Mouse (Mus musculus) neural tube, embryonic 14.5 days (tissue): ENCODE results near the gene Tctn3. TPM values are rescaled to one million over a fixed set of nuclear protein-coding genes. Genes with fewer than 3 reads are reported as not detected.
"Not testable (repeated sequence)": the region's sequence is repeated elsewhere in the genome, so short reads cannot be mapped to it uniquely, and the experiment has no call there.

ENCODE experiments used
- ATAC-seq: fragments of 200-750 bp; cut with Nextera tagmentation; 2 replicates; pipeline ENCODE4 v1.8.0; 2017; ENCODE audit warnings: low read depth, mild to moderate bottlenecking, moderate TSS enrichment, moderate library complexity
- H3K27ac ChIP-seq: fragments of 300-500 bp; sonication (generic); 2 replicates; pipeline ENCODE4 v1.5.1; 2014; ENCODE audit warnings: low read depth, mild to moderate bottlenecking, control low read depth, low read length, moderate library complexity, mixed read lengths
- H3K27me3 ChIP-seq: fragments of 300-500 bp; sonication (generic); 2 replicates; pipeline ENCODE4 v1.6.1; 2014; ENCODE audit warnings: low read length; ENCODE audit not compliant: control insufficient read depth, insufficient read depth
- H3K36me3 ChIP-seq: fragments of 300-500 bp; sonication (generic); 2 replicates; pipeline ENCODE4 v1.6.1; 2014; ENCODE audit warnings: low read length, mixed read lengths; ENCODE audit not compliant: control insufficient read depth, insufficient read depth
- H3K4me1 ChIP-seq: fragments of 300-500 bp; sonication (generic); 2 replicates; pipeline ENCODE4 v1.6.1; 2014; ENCODE audit warnings: low read length; ENCODE audit not compliant: control insufficient read depth, insufficient read depth
- H3K4me2 ChIP-seq: fragments of 300-500 bp; sonication (generic); 2 replicates; pipeline ENCODE4 v1.6.1; 2014; ENCODE audit warnings: mild to moderate bottlenecking, low read depth, low read length, control low read depth
- H3K4me3 ChIP-seq: fragments of 300-500 bp; sonication (generic); 2 replicates; pipeline ENCODE4 v1.5.1; 2014; ENCODE audit warnings: low read depth, low read length, control low read depth, mixed read lengths
- H3K9ac ChIP-seq: fragments of 300-500 bp; sonication (generic); replicated peaks from 2 replicates; pipeline ENCODE4 v1.6.1; 2014; ENCODE audit warnings: low read depth, mild to moderate bottlenecking, control low read depth, low read length, mixed read lengths
- H3K9me3 ChIP-seq: fragments of 300-500 bp; sonication (generic); 2 replicates; pipeline ENCODE4 v1.6.1; 2016; ENCODE audit warnings: low read length; ENCODE audit not compliant: control insufficient read depth
- WGBS: fragments of 180-500 bp; shearing (Covaris S2); extraction: QIAGEN DNeasy Blood & Tissue Kit; methylation state at CpG from one replicate; pipeline ENCODE4 v1.1.7; 2014; 5-methylcytosine and 5-hydroxymethylcytosine counted together
- polyA plus RNA-seq: library from polyadenylated mRNA; unstranded; fragments of >200 nt; fragmentation: Nextera tagmentation; extraction: Ambion mirVana; gene quantifications from 2 replicates; pipeline ENCODE4 v1.2.1, GENCODE M21; 2014

Gene Tctn3
- polyA plus RNA-seq, 1 experiment from 2014 or later = 16.1 TPM

DNA sequence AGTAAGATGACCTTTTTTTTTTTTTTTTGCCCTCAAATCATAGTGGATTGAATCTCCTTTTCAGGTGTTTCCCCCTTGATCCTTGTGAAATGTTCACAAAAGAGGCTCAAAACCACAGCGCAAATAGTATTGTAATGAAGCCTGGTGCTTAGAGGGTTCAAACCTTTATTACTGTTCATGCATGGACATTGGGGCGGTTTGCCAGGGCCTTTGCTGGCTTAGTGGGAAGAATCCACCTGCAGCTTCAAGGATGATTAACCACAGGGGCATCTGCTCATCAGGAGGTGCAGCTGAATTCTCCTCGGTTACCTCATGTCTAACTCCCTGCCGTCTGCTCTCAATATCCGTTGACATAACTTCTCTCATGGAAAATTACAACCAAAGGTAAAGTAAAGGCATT is 20.6 kb upstream of the Tctn3 start:
- no peaks in the 10 kb centered on the region for H3K27me3 ChIP-seq
- H3K9ac ChIP-seq = no peak overlapping the region
- no peak overlapping the region for H3K4me3 ChIP-seq
- no peak overlapping the region for H3K27ac ChIP-seq
- WGBS = 86% methylated on average over 5 of the region's 5 CpGs
- no peaks in the 10 kb centered on the region for H3K36me3 ChIP-seq
- H3K9me3 ChIP-seq = no peaks in the 10 kb centered on the region
- no peak for ATAC-seq
- no peaks in the 10 kb centered on the region for H3K4me1 ChIP-seq
- no peak overlapping the region for H3K4me2 ChIP-seq

DNA sequence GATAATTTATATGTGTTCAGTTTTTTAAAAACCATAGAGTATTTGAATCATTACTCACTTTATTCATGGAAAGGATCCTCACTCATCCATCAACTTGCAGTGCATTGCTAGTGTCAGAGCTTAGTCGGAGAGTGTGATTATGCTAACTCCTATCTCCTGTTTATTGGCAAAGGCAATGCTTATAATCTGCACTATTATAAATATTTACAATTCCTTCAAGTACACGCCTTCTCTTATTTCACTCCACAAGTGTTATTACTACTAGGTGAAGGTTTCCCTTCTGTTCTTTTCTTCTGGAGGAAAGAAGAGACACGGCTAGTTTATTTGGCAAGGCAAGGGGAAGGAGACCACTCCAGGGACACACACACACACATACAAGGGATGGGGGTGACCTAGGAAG is 20.2 kb upstream of the Tctn3 start:
- no peaks in the 10 kb centered on the region for H3K27me3 ChIP-seq
- 86% methylated on average over 3 of the region's 3 CpGs for WGBS
- ATAC-seq = no peak
- no peaks in the 10 kb centered on the region for H3K4me1 ChIP-seq
- no peaks in the 10 kb centered on the region for H3K36me3 ChIP-seq
- H3K27ac ChIP-seq = no peak overlapping the region
- H3K9ac ChIP-seq = no peak overlapping the region
- no peak overlapping the region for H3K4me2 ChIP-seq
- no peaks in the 10 kb centered on the region for H3K9me3 ChIP-seq
- H3K4me3 ChIP-seq = no peak overlapping the region

DNA sequence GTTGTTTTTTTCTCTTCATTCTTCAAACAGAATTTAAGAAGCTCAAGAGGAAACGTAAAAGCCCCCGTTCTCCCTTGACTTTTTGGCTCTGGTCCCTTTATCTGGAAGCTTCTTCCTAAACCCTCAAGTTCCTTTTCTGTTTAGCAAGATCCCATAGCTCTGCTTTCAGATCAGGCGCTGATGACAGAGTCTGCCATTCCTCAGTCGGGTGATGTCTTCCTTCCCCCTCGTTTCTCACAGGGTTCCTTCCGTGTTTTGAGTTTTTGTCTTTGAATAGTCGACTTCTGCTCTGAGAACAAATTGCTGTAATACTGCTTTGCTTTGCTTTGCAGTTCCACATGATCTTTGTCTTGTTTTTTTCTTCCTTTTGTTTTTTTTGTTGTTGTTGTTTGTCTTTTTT is 18.6 kb upstream of the Tctn3 start:
- no peak overlapping the region for H3K9ac ChIP-seq
- 87% methylated on average over 7 of the region's 7 CpGs for WGBS
- ATAC-seq = no peak
- H3K4me3 ChIP-seq = no peak overlapping the region
- H3K9me3 ChIP-seq = no peaks in the 10 kb centered on the region
- no peak overlapping the region for H3K27ac ChIP-seq
- H3K36me3 ChIP-seq = no peaks in the 10 kb centered on the region
- no peak overlapping the region for H3K4me2 ChIP-seq
- no peaks in the 10 kb centered on the region for H3K4me1 ChIP-seq
- no peaks in the 10 kb centered on the region for H3K27me3 ChIP-seq

DNA sequence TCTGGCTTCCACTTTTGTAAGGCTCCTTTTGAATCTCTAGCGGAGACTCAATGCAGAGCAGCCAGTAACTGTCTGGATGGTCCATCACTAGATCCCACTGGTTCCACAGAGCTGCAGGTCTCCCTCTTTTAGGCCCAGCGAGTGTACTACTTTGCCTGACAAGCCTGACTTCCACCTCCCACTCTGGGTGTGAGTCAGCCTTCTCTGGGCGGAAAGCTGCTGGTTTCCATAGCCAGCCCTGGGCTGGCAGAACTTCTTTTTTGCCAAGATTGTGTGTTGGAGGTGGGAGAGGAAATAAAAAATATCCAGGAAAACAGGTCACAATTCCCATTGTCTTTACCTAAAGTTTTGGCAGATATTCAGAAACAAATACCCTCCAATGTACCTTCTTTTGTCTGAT is 18.1 kb upstream of the Tctn3 start:
- Histone ChIP-seq H3K4me3 (no peak overlapping the region), H3K27me3 (no peaks in the 10 kb centered on the region), H3K36me3 (no peaks in the 10 kb centered on the region), H3K9me3 (no peaks in the 10 kb centered on the region), H3K4me1 (no peaks in the 10 kb centered on the region), H3K4me2 (no peak overlapping the region), H3K9ac (no peak overlapping the region), H3K27ac (no peak overlapping the region)
- ATAC-seq = no peak
- 65% methylated on average over 3 of the region's 3 CpGs for WGBS

DNA sequence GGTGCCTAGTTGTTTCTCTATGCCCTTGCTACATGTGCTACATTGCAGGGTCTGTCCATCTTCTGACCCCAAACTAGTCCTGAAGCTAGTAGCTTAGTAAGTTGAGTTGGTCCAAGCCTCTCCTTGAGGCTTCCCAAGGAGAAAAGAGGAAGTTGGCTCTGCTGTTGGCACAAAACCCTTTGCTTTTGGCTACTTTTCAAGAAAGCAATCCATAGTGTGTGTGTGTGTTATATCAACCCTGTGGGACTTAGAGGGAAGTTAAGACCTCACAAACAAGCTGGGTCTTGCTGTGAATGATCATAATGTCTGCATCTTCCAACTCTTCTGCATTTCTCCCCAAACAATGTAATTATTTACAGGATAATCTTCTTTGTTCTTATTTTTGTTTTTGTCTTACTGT is 16.9 kb upstream of the Tctn3 start:
- Histone ChIP-seq H3K27ac (no peak overlapping the region), H3K36me3 (no peaks in the 10 kb centered on the region), H3K4me3 (no peak overlapping the region), H3K4me1 (no peaks in the 10 kb centered on the region), H3K4me2 (no peak overlapping the region), H3K9ac (no peak overlapping the region), H3K9me3 (no peaks in the 10 kb centered on the region), H3K27me3 (no peaks in the 10 kb centered on the region)
- ATAC-seq = no peak

DNA sequence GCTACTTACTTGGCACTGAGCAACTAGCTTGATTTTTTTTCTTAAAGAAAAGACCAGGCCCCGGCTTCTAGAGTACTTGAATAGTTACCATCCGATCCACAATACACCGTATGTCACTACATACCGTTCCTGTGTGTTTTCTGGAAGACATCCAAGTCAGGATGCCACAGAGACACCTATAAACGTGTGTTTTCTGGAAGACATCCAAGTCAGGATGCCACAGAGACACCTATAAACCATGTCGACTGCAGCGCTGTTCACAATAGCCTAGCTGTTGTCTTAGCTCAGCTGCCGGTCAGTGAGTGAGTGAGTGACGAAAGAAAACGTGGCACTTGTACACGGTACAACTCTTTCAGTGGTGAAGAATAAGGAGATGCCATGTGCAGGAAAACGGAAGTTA is 13.9 kb upstream of the Tctn3 start:
- Histone ChIP-seq H3K9me3 (no peaks in the 10 kb centered on the region), H3K27ac (no peak overlapping the region), H3K27me3 (no peaks in the 10 kb centered on the region), H3K4me1 (no peaks in the 10 kb centered on the region), H3K4me3 (no peak overlapping the region), H3K36me3 (no peaks in the 10 kb centered on the region), H3K4me2 (no peak overlapping the region), H3K9ac (no peak overlapping the region)
- peak; percentile 28; the same call in 1 of the 2 replicates for ATAC-seq
- WGBS = 49% methylated on average over 12 of the region's 12 CpGs

DNA sequence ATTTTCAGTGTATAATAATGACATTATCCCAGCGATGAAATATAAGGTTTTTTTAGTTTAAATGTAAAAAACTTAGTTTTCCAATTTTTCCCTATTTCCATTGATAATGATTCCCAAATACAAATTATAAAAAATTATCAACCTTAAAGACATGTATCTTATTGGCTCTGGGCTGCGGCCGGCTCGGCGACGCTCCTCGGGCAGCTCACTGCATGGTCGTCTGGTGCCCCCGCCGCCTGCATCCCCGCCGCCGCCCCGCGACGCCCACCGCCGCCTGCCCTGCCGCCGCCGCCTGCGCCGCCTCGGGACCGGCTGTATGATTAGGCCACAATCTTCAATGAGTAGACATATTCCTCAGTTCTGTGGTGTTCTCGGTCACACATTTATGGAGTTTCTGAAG is 9.6 kb upstream of the Tctn3 start:
- WGBS = 70% methylated on average over 10 of the region's 26 CpGs
- H3K4me3 ChIP-seq = not testable (repeated sequence)

DNA sequence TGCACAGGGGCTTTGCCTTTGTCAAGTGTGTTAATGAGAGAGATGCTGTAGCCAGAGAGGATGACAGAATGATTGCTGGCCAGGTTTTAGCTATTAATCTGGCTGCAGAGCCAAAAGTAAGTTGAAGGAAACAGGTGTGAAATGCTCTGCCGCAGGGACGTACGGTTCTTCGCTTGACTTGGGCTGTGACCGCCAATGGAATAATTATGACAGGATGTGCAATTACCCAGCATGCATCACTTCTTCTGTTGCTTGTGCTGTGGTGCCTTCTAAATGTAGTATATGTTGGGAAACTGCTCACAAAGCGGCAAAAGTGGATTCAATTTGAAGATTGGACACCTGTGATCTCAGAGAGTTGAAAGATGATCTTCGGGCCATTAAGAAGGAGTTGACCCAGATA is 4.0 kb upstream of the Tctn3 start:
- Histone ChIP-seq H3K4me2 (no peak overlapping the region), H3K4me1 (peaks cover 5% of the 10 kb centered on the region), H3K27me3 (no peaks in the 10 kb centered on the region), H3K4me3 (no peak overlapping the region), H3K36me3 (no peaks in the 10 kb centered on the region), H3K27ac (no peak overlapping the region), H3K9ac (no peak overlapping the region), H3K9me3 (no peaks in the 10 kb centered on the region)
- WGBS = 79% methylated on average over 7 of the region's 7 CpGs
- ATAC-seq = no peak

More for the DNA sequence above, 9.6 kb upstream of the Tctn3 start:
- H3K27me3 ChIP-seq, ATAC-seq, H3K4me2 ChIP-seq, H3K4me1 ChIP-seq, H3K9ac ChIP-seq, H3K36me3 ChIP-seq, H3K27ac ChIP-seq, H3K9me3 ChIP-seq: not testable (repeated sequence)

DNA sequence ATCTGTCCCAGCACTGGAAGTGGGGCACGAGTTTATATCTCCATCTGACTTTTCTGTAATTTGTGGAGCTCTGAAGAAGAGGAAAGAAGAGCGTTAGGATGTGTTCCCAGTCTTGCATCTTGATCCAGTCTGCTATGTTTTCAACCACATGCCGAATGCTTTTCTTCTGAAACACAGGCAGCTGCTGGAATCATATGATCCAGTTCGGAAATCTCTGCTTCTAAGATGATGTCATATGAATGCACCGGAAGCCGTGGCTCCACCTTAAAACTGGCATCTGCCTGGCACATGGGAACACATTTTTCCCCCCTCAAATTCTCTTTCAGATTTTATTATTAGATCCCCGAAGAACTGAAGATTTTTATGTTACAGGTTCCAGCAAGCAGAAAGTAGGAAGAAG is 2.8 kb upstream of the Tctn3 start:
- H3K27ac ChIP-seq = no peak overlapping the region
- H3K9me3 ChIP-seq = no peaks in the 10 kb centered on the region
- no peak for ATAC-seq
- no peak overlapping the region for H3K9ac ChIP-seq
- peaks cover 6% of the 10 kb centered on the region for H3K4me1 ChIP-seq
- no peak overlapping the region for H3K4me3 ChIP-seq
- WGBS = 89% methylated on average over 7 of the region's 7 CpGs
- H3K4me2 ChIP-seq = no peak overlapping the region
- 0 out of 2 replicates have a peak, but pooled peaks cover under 1% of the 10 kb centered on the region for H3K36me3 ChIP-seq
- no peaks in the 10 kb centered on the region for H3K27me3 ChIP-seq

DNA sequence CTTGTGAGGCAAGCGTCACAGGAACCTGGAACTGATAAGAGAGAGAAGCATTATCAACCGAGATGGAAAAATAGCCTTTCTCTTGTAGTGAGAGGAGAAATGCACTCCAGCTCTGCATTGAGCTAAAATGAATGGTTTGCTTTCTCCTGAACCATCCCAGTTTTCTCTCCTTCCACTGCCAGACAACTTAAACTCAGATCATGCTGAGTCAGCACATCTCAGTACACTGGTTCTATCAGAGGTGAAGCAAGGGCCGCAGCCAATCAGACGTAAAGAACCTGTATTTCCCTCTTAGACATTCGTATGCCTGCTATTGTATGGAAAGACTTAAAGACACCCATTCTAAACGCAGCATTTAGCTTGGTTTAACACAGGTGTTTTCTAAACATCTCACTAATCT is 4.4 kb downstream of the Tctn3 start:
- ATAC-seq = no peak
- H3K4me3 ChIP-seq = no peak overlapping the region
- H3K4me2 ChIP-seq = no peak overlapping the region
- H3K27me3 ChIP-seq = no peaks in the 10 kb centered on the region
- 88% methylated on average over 6 of the region's 6 CpGs for WGBS
- no peak overlapping the region for H3K9ac ChIP-seq
- H3K27ac ChIP-seq = no peak overlapping the region
- H3K36me3 ChIP-seq = peaks cover 38% of the 10 kb centered on the region
- no peaks in the 10 kb centered on the region for H3K9me3 ChIP-seq
- H3K4me1 ChIP-seq = peaks cover 6% of the 10 kb centered on the region
